Mouse (Mus musculus) WW6 (cell line): Measurements from ENCODE around the gene Sik1.
A peak's percentile ranks its signal among the peaks of the same experiment; 100 is the strongest.

ENCODE experiments used
- DNase-seq: peaks from one replicate; pipeline ENCODE4 v3.0.0-alpha.2; 2013; ENCODE audit warnings: low read depth, low spot score

Sik1 gene

DNA sequence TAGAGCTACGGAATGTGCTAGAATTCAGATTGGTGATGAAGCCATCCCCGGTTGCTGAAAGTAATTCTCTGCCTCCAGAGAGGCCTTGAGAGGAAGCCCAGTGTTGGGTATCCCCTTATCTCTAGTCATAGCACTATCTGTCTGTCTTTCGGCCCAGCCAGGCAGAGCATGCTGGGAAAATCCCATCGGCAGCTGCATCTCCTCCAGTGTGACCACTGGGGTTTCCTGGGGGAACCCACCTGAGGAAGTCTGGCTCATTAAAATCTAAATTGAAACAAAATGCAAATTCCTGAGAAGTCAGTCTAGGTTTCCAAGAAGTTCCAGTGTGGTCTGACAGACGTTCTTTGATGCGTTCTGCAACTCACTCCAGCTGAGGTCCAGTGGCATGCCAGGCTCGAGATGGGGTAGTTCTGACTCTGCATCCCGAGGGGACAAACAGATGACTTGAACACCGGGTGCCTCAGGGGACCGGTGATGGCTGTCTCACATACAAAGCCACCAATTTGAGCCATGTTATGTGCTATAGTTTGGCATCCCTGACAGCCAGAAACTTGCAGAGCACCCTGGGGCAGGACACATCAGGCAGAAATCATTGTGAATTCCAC, 19.8 kb upstream of the Sik1 start:
- no peak for DNase-seq

DNA sequence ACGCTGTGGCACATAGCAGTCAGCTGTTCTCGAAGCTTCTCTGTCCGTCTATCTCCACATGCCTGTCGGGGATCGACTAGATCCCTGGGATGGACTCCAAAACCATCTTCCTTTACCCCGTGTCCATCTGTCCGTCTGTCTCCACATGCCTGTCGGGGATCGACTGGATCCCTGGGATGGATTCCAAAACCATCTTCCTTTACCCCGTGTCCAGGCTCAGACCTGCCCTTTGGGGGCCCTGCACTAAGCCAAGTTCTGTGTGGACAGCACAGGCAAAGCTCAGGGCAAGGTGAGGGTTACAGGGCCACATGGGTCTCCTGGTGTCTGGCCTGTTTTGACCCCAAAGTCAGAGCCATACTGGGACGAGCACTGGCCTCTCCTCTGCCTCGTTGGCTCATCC, 19.1 kb upstream of the Sik1 start:
- no peak for DNase-seq

DNA sequence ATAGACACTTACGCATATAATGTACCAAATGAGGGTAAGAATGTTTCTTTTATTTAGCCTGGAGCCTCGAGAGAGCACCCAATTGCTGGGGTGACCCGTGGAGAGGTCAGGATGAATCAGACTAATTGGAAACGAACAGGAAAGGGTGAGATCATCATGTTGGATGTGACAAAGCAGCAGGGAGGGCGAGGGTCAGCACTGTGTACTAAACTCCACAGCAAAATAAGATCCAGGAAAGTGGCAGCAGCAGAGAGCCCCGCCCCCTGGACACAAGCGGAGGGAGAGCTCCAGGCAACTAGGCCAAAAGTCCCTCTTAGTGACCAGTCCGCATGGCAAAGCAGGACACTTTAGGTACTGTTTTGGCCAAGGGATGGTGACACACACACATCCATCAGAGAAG, 18.4 kb upstream of the Sik1 start:
- no peak for DNase-seq

DNA sequence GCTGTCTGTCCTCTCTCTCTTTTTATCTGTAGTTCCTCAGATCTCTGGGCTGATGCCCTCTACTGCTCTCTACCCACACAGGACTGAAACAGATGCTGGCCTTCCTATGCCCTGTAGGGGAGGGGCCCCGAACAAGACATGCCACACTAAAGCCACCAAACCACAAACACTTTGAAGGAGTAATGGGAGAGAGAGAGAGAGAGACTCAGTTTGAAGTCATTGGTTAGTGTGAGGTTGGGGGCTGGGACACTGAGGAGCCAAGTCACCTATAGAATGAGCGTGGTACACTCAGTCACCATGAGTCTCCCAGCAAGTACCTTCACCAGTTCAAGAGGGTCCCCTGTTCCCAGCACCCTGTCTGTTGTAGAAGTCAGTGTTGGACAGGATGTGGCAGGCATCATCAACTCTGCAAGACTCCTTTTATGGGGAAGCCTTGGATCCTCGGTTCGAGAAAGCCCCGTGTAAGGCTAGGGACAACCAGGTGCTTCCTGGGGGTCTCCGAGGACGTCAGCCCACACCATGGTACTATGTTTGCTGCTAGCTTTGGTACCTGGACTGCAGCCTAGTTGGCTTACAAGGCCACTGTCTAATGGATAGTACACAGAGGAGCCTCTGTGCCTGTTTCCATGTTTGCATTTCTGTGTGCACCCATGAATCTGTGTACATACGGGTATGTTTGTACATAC, 17.7 kb upstream of the Sik1 start:
- DNase-seq = no peak

DNA sequence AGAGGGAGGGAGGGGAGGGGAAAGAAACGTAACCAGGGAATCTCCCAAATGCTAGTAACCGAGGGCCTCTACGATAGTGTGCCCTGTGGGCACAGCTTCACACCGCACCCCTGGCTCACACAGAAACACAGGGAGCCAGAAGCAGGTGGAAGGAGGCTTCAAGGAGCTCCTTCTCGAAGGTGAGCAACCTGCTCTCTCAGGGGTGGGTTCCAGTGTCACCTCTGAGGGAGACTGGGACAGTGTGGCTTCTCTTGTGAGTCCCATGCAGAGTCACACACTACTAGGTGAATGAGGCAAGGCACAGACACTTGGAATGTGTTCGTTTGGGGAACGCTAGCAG, 17.2 kb upstream of the Sik1 start:
- no peak for DNase-seq

DNA sequence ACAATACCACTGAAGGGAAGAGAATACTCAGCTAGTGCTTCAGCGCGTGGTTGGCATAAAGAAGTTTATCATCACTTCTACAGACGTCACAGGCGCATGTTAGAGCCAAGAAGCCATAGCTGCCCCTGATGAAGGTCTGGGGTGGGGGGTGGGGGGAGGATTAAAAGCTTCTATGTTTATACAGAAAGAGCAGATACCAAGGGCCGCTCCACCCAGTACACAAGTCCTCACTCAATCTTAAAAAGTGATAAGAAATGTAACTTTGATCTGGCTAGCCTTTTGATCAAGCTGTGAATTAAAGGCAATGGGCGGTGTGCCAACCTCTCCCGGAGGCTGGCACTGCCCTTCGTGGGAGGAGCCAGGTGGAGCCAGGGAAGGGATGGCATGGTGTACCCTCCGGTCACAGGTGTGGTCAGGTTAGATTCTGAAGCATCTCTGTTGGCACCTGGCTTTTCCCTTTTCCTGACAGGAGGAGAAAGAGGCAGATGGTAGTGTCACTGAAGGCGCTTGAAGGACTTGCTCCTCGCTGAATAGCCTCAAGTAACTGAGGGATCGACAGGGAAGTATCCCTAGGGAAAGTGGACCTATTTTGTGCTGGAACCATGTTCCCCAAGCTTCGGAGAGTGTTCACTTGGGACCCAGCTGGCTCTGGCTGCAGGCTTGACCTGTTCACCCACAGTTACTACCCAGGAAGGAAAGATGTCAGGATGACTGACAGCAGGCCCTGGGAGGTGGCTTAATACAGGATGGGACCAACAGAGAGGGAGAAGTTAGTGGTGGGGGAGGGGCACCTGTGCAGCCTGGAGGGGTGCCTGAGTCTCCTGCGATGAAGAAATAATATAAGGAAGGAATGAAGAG, 16.6 kb upstream of the Sik1 start:
- DNase-seq = no peak

DNA sequence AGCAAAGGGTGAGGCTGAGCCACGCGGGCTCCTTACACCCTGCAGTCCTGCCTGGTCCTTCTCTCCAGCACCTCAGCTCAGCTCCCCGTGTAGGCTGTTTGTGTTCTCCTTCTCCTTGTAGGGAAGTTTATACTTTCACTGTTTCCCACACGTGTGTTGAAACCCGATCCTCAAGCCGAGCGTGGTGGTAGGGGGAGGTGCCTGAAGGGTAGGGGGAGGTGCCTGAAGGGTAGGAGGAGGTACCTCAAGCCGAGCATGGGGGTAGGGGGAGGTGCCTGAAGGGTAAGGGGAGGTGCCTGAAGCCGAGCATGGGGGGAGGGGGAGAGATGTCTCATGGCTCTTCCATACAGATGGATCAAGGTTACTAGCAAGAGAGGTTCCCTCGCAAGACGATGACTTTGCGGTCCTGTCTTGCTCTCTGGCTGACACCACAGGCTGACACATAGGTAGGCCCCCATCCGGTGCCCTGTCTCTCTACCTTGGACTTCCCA, 15.4 kb upstream of the Sik1 start:
- DNase-seq = peak; percentile 62

DNA sequence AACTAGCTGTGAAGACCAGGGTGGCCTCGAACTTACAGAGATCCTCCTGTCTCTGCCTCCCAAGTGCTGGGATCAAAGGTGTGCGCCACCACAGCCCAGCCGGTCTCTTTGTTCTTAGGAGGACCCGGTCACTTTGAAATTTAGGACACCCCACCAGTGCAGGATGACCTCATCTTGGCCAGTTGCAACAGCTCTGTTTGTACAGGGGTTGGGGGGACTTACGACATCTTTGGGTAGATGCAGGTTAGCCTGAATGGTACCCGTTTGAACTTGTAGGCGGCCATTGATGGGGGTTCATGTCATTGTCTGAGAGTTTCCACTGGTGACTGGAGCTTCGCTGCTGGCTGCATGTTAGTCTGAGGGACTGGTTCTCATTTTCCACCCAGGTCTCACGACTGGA, 14.8 kb upstream of the Sik1 start:
- DNase-seq = no peak

DNA sequence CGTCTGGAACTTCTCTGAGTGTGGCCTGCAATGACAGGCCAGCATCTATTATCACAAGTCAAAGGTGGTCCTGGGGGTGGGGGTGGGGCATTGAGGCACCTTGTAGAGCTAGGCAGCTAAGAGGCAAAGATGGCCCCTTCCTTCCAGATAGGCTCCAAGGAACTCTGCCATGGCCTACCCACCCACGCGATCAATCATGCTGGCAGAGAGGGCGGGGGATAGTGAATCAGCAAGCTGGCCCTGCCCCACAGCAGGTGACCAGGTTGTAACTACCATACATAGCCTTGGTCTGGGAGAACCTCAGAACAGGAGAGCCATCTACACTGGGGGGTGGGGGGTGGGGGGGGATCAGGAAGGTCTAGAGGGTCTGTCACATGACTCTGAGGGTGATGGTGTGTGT, 12.5 kb upstream of the Sik1 start:
- no peak for DNase-seq

DNA sequence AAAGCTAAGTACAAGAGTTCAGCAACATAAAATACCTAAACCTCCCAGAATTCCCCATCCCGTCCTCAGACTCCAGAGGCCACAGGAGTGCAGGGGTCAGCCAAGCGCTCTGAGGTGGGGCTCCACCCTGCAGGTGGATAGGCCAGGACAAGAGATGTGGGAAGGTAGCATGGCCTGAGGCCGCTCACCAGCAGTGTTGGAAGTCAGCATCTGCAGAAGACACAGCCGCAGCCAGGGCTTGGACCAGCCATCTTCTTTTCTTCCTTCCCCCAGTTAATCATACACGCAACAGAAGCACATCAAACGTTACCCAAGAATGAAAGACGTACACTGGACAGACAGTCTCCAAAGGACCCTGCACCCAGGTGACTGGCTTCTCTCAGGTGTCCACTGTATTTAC, 11.5 kb upstream of the Sik1 start:
- DNase-seq = no peak

DNA sequence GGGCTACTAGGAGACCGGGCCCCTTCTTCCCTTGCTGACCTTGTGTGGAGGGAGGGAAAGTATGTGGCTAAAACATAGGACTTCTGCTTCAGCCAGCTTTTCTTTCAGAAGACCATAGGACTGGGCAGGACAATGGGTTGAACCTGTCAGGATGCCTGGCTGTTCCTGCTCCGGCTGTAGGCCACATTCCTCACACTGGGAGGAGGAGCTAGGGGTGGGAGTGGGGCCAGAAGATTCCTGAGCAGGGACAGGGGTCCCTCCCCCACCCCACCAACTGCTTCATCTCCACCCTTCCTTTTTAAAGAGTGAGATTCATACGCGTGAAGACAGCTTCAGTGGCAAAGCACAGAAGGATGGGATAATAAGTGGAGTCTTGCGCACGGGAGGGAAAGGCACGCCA, 10.0 kb upstream of the Sik1 start:
- DNase-seq = no peak

DNA sequence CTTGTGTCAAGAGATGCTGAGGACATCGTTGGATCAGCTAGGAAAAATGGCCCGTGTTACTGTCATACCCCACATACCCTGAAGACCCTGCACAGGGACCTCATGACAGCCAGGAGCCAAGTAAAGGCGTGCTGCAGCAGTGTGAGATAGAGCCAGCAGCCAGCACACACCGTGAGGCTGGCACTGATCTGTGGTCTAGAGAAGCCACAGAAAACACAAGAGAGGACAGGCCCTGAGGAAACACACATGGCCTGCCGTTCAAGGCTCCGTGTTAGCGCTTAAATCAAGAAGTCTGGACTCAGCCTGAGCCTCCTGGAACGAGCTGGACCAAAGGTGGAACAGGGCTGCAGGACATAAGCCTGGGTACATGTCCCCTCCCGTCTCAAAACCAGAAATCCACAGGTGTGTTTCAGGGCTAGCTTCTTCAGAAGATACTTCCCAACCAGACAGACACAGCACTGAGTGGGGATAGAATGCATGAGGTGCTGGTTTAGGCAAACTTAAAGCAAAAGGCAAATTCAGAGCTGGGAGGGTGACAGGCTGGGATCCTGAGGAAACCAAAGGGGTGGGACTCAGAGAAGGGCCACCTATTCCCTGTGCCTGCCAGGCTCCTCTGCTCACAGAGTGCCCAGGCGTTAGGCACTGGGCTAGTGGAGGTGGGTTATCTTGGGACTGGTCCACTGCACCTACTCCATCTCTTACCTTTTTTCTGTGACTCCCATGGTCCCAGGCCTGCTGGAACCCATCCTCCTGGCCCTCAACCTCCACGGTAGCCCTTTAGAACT, 9.3 kb upstream of the Sik1 start:
- no peak for DNase-seq

DNA sequence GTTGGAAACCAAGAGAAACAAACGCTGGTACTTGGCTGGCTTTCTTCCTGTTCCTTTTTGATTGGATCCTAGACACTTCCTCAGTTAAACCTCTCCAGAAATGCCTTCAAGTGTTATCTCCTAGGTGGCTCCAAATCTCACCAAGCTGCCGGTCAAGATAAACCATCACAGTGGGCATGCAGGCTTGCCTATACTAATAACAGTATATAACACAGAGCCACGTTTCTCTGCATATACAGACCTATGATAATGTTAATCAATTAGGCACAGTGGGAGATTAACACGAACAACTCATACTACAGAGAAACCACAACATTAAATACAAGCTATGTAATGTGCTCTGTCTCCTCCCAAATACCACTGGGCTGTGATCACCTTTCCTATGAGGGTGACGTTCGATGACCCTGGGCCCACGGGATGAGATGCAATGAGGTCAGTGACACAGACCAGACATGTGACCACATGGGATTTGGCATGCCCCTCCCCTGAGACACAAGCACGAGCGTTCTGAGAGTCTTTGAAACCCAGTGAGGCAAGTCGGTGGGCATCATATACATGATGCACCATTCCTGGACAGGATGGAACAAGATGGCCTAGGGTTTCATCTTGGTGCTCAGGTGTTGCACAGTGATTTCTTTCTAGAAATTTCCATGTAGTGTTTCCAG, 7.7 kb upstream of the Sik1 start:
- DNase-seq = no peak

DNA sequence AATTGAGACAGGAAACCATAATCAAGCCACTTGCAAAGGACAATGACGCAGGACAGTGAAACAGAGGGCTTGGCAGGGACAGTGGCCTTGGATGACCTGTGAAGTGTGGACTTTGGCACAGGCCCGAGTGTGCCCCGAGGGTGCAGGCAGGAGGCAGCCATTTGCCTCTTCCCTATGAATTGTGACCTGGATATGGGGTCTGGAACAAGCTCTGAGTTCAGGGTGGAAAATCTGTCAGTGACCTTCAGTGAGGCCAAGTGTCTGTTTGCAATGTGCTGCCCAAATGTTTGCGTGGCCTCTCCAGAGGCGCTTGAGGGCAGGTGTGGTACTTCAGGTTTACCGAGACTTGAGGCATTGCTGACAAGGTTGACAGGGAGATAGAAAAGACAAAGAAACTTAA, 6.5 kb upstream of the Sik1 start:
- DNase-seq = no peak

DNA sequence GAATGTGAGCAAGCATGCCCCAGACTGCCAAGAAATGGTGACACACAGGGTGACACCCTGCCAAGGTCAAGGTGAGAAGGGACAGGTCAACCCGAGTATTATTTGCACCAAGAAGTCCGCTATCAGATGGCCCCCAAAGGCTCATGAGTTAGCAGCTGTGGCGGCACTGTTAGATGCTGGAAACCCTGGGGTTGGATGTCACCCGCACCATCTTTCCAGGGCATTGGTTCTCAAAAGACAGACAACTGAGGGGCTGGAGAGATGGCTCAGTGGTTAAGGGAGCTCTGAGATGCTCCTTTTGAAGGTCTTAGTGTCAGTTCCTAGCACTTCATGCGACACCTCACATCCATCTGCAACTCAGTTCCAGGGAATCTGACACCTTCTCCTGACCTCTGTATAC, 6.1 kb upstream of the Sik1 start:
- no peak for DNase-seq

DNA sequence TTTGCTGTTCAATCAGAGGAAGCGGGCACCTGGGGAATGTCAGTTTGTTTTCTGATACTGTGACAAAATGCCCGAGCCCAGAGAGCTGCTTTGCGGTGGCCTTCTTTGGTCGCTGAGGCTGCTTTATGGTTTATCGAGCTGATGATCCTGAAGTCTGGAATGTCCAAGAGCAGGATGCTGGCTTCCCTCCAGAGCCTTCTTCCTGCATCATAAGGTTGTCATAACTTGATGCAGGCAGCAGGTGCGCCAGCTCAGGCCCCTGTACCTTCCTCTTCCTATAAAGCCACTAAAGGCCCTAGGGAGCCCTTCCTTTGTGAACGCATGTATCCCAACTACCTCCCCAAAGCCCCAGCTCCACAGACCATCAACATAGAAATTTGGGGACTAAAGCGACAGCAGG, 5.3 kb upstream of the Sik1 start:
- no peak for DNase-seq

DNA sequence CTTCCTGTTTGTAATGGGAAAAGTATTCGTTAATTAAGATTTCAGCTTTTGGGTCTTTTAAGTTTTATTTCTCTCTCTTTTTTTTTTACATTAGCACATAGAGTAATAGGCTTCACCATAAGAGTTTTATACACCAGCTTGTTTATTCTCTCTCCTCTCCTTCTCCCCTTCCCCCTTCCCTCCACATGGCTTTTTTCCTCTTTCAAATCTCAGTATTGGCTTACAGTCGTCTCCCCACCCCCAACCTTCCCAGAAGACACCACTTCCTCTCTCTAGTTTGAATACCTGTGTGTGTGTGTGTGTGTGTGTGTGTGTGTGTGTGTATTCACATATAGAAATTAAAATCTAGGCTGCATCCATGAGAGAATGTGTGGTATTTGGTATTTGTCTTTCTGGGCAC, 3.8 kb upstream of the Sik1 start:
- no peak for DNase-seq

DNA sequence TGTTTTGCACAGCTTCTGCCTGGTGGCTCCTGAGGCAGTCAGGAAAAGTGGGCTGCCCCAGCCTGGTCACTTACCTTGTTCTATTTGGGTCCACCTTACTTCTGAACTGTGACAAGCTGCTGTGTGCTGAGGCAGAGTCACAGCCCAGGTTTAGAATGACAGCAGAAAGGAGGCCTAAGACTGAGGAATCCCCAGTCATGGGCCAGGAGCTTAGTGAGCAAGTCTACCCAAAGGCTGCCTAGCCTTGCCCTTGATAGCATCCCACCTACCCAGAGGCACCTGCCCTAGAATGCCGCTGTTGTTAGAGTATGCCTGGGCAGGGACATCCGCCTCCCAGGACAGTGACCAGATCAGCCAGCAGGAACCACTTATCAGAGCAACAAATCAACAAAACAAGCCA, 3.2 kb upstream of the Sik1 start:
- no peak for DNase-seq

DNA sequence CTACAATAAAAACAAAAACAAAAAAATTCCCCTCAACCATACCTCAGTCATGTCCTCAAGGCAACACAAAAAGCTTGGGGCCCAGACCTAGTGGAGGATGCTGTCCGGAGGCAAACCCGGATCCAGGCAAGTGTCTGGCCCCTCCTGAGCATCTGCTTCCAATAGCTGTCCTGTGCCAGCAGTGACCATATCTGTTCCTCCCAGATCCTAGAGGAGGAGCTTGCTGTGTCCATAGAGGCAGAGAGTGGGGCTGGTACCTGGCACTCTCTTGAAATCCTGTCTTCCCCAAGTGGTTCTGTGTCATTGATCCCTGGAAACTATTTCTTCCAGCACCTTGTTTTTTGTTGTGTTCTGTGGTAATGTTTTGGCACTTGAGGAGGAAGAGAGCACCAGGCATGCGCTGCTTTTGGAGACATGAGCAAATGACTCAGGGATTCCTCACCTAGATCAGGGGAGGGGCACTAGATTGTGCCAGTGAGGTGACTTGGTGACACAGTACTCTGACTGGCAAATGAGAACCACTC, 2.4 kb upstream of the Sik1 start:
- DNase-seq = no peak

DNA sequence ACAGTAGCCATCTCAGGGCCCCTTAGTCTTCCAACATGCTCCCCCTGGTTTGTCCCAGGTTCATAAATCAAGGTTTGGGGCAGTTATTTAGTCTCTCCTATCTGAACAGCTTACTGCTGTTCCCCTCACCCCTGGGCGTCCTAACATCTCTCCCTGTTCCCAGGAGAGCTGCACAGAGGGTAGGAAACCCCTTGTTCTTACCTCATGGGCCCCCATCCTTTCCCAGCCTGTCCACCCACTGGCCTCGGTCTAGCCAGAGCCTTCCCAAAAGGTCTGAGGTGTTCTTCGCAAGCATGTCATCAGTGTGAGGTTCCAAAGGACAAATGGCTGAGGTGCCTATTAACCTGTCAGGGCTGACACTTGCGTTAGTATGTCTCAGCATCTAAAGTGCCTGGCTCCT, 1.6 kb upstream of the Sik1 start:
- DNase-seq = no peak

DNA sequence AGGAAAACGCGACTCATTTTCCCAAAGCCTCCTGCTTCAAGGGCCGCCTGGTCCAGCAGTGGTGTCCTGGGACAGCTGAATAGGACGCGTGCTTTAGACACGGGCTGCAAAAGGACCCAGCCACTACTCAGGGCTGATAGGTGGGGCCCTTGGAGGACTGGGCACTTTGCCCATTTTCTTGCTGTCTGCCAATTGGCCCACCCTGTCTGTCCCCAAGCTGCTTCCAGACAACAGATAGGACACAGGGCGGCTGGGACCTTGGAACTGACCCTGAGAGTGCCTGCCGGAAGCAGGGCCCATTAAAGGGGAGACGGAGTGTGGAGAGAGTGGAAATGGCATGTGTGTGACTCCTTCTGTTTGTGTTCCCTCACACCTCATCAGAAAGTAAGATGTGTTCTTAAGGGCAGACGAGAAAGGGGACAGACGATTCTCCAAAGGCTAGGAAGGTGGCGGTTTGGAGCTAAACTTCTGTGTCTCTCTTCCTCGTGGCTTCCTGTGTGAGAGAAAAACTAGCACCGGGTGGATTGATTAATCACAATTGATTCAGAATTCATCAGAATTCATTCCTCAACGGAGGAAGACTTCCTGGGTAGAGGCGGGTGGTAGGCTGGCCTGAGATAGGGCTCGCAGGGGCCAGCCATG, 1.0 kb upstream of the Sik1 start:
- DNase-seq = no peak
